Comparison of ENCODE assay signal across 8 mouse cellular contexts in genomic region chr1:98095246-98095990, GRCm38 (mm10). TPM values are rescaled to one million over a fixed set of nuclear protein-coding genes. Genes with fewer than 3 reads are reported as not detected.
DNase-seq lines count a peak whose midpoint lies in the region; ATAC-seq and TF ChIP-seq lines count a peak whose summit lies in the region.

TSS of gene Pam (minus strand) at chr1:98095646.

- intact Hi-C loops in left cerebral cortex, adult 2 months (cut with DNase I): loop anchor here (2.0 kb wide), 1 partner anchor 119 kb away; no protein-coding TSS in a partner anchor

- H3K27me3 ChIP-seq in hindbrain, embryonic 16.5 days (replicated peaks; ENCODE audit: control insufficient read depth, insufficient read depth, low read length): no peaks in the 10 kb centered on the region

- no peaks in the 10 kb centered on the region for H3K9me3 ChIP-seq in hindbrain, embryonic 16.5 days (ENCODE audit: control insufficient read depth, low read length)

- WGBS in hindbrain, embryonic 16.5 days: 0% methylated on average over 28 of the region's 82 CpGs

- ATAC-seq in hindbrain, embryonic 16.5 days: peak; percentile 95

- peak; percentile 79 for DNase-seq in adipocyte (ENCODE audit: low spot score)
- DNase-seq in gastrocnemius, adult 8-10 months (ENCODE audit: low spot score in 2 of 2): peak; percentile 71 to 74
- peak; percentile 82 to 84 for DNase-seq in left cerebral cortex, adult 2 months (ENCODE audit: extremely low spot score in 1 of 2, low spot score in 2 of 2)
- DNase-seq in lung, postnatal 4 days: peak; percentile 90 to 94
- DNase-seq in retina, postnatal 7 days (ENCODE audit: low read depth, low spot score): peak; percentile 69
- peak; percentile 80 for DNase-seq in urinary bladder, adult 2 months (ENCODE audit: low spot score)

- peak within 1 kb of the TSS; percentile 88 for H3K4me2 ChIP-seq in hindbrain, embryonic 16.5 days (ENCODE audit: low read length)

- H3K9ac ChIP-seq in hindbrain, embryonic 16.5 days (ENCODE audit: low read depth, low read length): peak within 1 kb of the TSS; percentile 89

- H3K4me1 ChIP-seq in cortical plate, adult 2 months (ENCODE audit: control insufficient read depth, insufficient read depth, low read length): no peaks in the 10 kb centered on the region
- H3K4me1 ChIP-seq in hindbrain, embryonic 16.5 days (ENCODE audit: control insufficient read depth, insufficient read depth, low read depth, low read length): peaks cover 6% of the 10 kb centered on the region; the same call in 1 of the 2 replicates

- TF ChIP-seq CTCF in cortical plate, adult 2 months (IDR thresholded peaks at IDR 0.05; ENCODE audit: extremely low read depth, insufficient read depth, low read length): no peak
- no peak for TF ChIP-seq CTCF in left cerebral cortex, adult 2 months (IDR thresholded peaks at IDR 0.05)

- H3K27ac ChIP-seq in cortical plate, adult 2 months (ENCODE audit: insufficient read depth, low read length): 0 out of 2 replicates have a peak within 1 kb of the TSS, but pooled peaks have one; percentile 19
- peak within 1 kb of the TSS; percentile 82 for H3K27ac ChIP-seq in hindbrain, embryonic 16.5 days (ENCODE audit: low read depth, low read length)
- peak within 1 kb of the TSS; percentile 89 for H3K27ac ChIP-seq in left cerebral cortex, adult 2 months

- H3K36me3 ChIP-seq in hindbrain, embryonic 16.5 days (ENCODE audit: control insufficient read depth, insufficient read depth, low read length): no peaks in the 10 kb centered on the region

- H3K4me3 ChIP-seq in cortical plate, adult 2 months (ENCODE audit: insufficient read depth, low read length): peak within 1 kb of the TSS; percentile 85
- H3K4me3 ChIP-seq in hindbrain, embryonic 16.5 days (ENCODE audit: low read length): peak within 1 kb of the TSS; percentile 81
- H3K4me3 ChIP-seq in left cerebral cortex, adult 2 months: peak within 1 kb of the TSS; percentile 86

- TF ChIP-seq POLR2A in cortical plate, adult 2 months (IDR thresholded peaks at IDR 0.05; ENCODE audit: extremely low read depth, insufficient read depth, low read length): no peak

RNA-seq across cellular contexts. Expression of gene Pam, which starts in this region (rescaled TPM):
- 99.2 and 114 TPM in 2 replicates for polyA plus RNA-seq in cortical plate, adult 2 months (2012; rRNA removed)
- total RNA-seq in gastrocnemius, adult 8-10 months (2022): 10 to 100 TPM; 19.6 to 32.4 (median 23.9) TPM
- 22.3 and 25.1 TPM in 2 replicates for polyA plus RNA-seq in hindbrain, embryonic 16.5 days (2015; fragmentation: Nextera tagmentation; extraction: Ambion mirVana)
- total RNA-seq in left cerebral cortex, adult 2 months (2021): 100 to 1,000 TPM; 258 to 269 TPM
- 81.4 and 133 TPM in 2 replicates for polyA plus RNA-seq in urinary bladder, adult 2 months (2012; rRNA removed)

Comparison
In these comparisons a context has a peak if more than half of its experiments do, and no peak if none do; other contexts are left out.
1. Peak in every context shown above with its lines: DNase-seq, ATAC-seq, H3K4me3 ChIP-seq and H3K27ac ChIP-seq.
2. RNA of gene Pam (total RNA-seq): 258 to 269 TPM in left cerebral cortex, adult 2 months; 19.6 to 32.4 TPM in gastrocnemius, adult 8-10 months; every median in the first group is over 4 times any median in the second.
3. H3K27ac ChIP-seq: peak in every context shown above with its lines; median percentile 89 in left cerebral cortex, adult 2 months; 82 in hindbrain, embryonic 16.5 days; 19 in cortical plate, adult 2 months.